Mouse (Mus musculus) bone marrow, adult 2 months (tissue): ENCODE measurements around the gene Rit1.

ENCODE experiments used
- CTCF ChIP-seq: fragments of 200-500 bp; IDR thresholded peaks from 2 replicates; pipeline ENCODE4 v1.5.1; 2011; ENCODE audit warnings: low read length, control low read depth; ENCODE audit not compliant: control insufficient read depth, insufficient read depth
- POLR2A ChIP-seq: fragments of 200-500 bp; IDR thresholded peaks from 2 replicates; pipeline ENCODE4 v1.6.1; 2011; ENCODE audit warnings: low read depth, mild to moderate bottlenecking, control low read depth, low read length, borderline replicate concordance; ENCODE audit not compliant: control insufficient read depth

DNA sequence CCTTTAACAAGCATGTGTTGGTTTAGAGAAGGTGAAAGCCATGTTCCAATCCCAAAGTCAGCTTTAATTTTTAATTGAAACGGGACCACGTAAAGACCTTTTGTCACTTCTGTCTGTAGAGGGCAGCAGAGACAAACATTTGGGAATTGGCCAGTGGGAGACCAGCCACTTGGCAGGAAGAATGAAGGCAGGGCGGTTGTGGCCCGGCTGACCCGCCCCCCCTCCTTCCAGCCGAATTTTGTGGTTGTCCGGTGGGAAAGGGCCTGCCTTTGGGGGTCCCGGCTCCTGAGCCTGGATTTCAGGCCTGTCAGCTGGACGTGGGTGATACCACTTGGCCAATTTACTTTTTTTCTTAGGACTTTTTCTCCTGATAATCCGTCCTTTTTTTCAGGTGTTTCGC is 39.2 kb upstream of the Rit1 start:
- TF ChIP-seq CTCF (peak; percentile 63), POLR2A (no peak)
